Mouse (Mus musculus): Measurements from ENCODE around the gene Parp6. TPM values are rescaled to one million over a fixed set of nuclear protein-coding genes. Genes with fewer than 3 reads are reported as not detected.

Parp6 gene
- polyA plus RNA-seq, 2 experiments, result 20.3 to 57.0 TPM

DNA sequence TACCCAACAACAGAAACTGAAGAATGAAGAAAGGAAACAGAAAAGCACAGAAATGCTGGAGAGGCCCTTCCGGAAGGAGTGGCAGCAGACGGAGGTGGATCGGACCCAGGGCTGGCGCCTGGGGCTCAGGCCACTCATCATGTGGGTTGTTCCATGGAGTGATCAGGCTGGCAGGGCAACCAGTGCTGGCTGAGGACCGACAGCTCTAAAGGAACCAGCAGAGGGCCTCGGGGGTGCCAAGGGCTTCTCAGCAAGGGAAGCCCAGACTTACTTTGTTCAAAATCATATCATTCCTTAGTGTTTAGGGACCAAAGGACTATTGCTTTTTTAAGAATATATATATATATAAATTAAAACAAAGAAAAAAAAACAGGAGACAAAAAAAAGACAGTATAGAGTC lies 11.1 kb upstream of the Parp6 start:
- no peak overlapping the region for H3K4me3 ChIP-seq (replicated peaks; ENCODE audit: low read length)
- DNase-seq (ENCODE audit: low spot score), result no peak
- no peak overlapping the region for H3K9ac ChIP-seq (ENCODE audit: low read depth, low read length, severe bottlenecking)
- no peaks in the 10 kb centered on the region for H3K9me3 ChIP-seq (ENCODE audit: control insufficient read depth, low read length)
- no peaks in the 10 kb centered on the region for H3K36me3 ChIP-seq (ENCODE audit: control insufficient read depth, insufficient read depth, low read length)
- H3K27me3 ChIP-seq (ENCODE audit: control insufficient read depth, insufficient read depth, low read length), result no peaks in the 10 kb centered on the region
- WGBS, result 44% methylated on average over 6 of the region's 6 CpGs
- H3K4me1 ChIP-seq (ENCODE audit: control insufficient read depth, insufficient read depth, low read length), result no peaks in the 10 kb centered on the region
- H3K4me2 ChIP-seq (replicated peaks; ENCODE audit: low read depth, low read length, severe bottlenecking), result no peak overlapping the region
- H3K27ac ChIP-seq (replicated peaks; ENCODE audit: low read depth, low read length), result no peak overlapping the region
- ATAC-seq (ENCODE audit: low FRiP score, low read depth), result no peak
- no peak for TF ChIP-seq POLR2A (IDR thresholded peaks at IDR 0.05; ENCODE audit: borderline replicate concordance, extremely low read depth, insufficient read depth, insufficient read length)

DNA sequence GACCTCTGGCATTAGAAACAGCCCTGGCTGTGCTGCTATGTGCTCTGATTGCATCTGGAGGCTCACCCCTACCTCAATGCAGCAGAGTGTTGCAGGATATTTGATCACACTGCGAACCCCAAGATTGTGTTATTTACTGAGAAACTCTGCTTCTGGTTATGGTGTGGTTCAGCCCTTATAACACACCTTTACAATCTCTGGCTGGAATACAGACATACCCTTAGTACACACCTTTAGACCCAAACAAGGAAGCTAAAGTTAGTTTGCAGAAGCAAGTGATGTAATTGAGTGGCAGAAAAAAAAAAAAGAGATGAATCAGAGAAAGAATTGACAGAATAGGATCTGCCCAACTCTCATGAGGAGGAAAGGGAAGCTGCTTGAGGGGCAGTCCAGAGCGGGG lies 6.1 kb upstream of the Parp6 start:
- Histone ChIP-seq H3K27ac (replicated peaks; ENCODE audit: low read depth, low read length) (no peak overlapping the region), H3K36me3 (ENCODE audit: control insufficient read depth, insufficient read depth, low read length) (no peaks in the 10 kb centered on the region), H3K27me3 (ENCODE audit: control insufficient read depth, insufficient read depth, low read length) (no peaks in the 10 kb centered on the region), H3K4me3 (replicated peaks; ENCODE audit: low read length) (no peak overlapping the region), H3K9ac (ENCODE audit: low read depth, low read length, severe bottlenecking) (no peak overlapping the region), H3K4me2 (replicated peaks; ENCODE audit: low read depth, low read length, severe bottlenecking) (no peak overlapping the region), H3K9me3 (ENCODE audit: control insufficient read depth, low read length) (no peaks in the 10 kb centered on the region), H3K4me1 (ENCODE audit: control insufficient read depth, insufficient read depth, low read length) (no peaks in the 10 kb centered on the region)
- DNase-seq (ENCODE audit: low spot score) (no peak), ATAC-seq (ENCODE audit: low FRiP score, low read depth) (no peak)
- WGBS, result 85% methylated on average over 2 of the region's 2 CpGs
- TF ChIP-seq POLR2A (IDR thresholded peaks at IDR 0.05; ENCODE audit: borderline replicate concordance, extremely low read depth, insufficient read depth, insufficient read length), result no peak

DNA sequence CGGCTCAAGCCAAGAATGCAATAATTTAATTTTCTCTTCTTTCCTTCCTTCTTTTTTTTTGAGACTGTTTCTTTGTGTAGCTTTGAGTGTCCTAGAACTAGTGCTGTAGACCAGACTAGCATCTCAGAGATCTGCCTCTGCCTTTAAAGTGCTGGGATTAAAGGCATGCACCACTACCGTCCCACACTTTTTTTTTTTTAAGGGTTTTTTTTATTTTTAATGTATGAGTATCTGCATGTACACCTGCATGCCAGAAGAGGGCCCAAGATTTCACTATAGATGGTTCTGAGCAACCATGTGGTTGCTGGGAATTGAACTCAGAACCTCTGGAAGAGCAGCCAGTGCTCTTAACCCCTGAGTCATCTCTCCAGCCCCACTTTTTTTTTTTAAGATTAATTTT lies 1.3 kb upstream of the Parp6 start:
- WGBS, result 79% methylated on average over 2 of the region's 2 CpGs
- Histone ChIP-seq H3K4me3 (replicated peaks; ENCODE audit: low read length) (no peak overlapping the region), H3K36me3 (ENCODE audit: control insufficient read depth, insufficient read depth, low read length) (no peaks in the 10 kb centered on the region), H3K27me3 (ENCODE audit: control insufficient read depth, insufficient read depth, low read length) (no peaks in the 10 kb centered on the region), H3K4me1 (ENCODE audit: control insufficient read depth, insufficient read depth, low read length) (peaks cover 12% of the 10 kb centered on the region), H3K9me3 (ENCODE audit: control insufficient read depth, low read length) (no peaks in the 10 kb centered on the region), H3K27ac (replicated peaks; ENCODE audit: low read depth, low read length) (no peak overlapping the region), H3K9ac (ENCODE audit: low read depth, low read length, severe bottlenecking) (no peak overlapping the region), H3K4me2 (replicated peaks; ENCODE audit: low read depth, low read length, severe bottlenecking) (no peak overlapping the region)
- DNase-seq (ENCODE audit: low spot score) (no peak), ATAC-seq (ENCODE audit: low FRiP score, low read depth) (no peak)
- TF ChIP-seq POLR2A (IDR thresholded peaks at IDR 0.05; ENCODE audit: borderline replicate concordance, extremely low read depth, insufficient read depth, insufficient read length), result no peak

DNA sequence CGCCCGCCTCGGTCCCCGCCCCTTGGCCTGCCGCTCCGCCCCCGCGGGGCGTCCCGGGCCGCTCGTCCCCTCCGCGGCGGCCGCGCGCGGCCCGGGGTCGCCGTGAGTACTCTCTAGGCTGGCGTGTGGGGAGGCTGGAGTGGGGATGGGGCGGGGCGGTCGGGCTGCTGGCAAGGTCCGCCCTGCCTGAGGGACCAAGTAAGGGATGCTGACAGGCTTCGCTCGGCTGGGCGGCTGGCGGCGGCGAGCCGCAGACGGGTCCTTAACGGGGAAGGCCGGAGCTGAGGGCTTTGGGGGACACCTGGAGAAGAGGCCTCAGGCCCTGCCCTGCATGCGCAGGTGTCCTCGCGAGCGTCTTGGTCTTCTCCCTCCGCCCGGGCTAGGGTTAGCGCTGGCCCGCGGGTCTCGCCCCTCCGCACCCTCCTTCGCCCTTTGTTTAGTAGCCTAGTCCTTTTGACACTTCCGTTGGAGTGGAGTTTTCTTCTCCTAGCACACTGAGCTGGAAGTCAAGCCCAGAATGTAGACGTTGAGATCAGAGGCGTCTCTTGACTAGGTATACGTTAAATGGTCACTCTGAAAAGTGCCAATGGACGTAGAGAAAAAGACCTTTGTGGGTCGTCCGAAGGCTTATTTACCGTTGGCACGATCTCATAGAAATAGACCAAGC lies 356 bp downstream of the Parp6 start:
- WGBS, result under 1% methylated on average over 50 of the region's 58 CpGs
- DNase-seq (ENCODE audit: low spot score) (no peak), ATAC-seq (ENCODE audit: low FRiP score, low read depth) (no peak)
- no peaks in the 10 kb centered on the region for H3K27me3 ChIP-seq (ENCODE audit: control insufficient read depth, insufficient read depth, low read length)
- H3K4me2 ChIP-seq (replicated peaks; ENCODE audit: low read depth, low read length, severe bottlenecking), result peak overlapping the region; percentile 68
- peaks cover 7% of the 10 kb centered on the region for H3K36me3 ChIP-seq (ENCODE audit: control insufficient read depth, insufficient read depth, low read length)
- peak overlapping the region; percentile 92 for H3K9ac ChIP-seq (ENCODE audit: low read depth, low read length, severe bottlenecking)
- H3K4me1 ChIP-seq (ENCODE audit: control insufficient read depth, insufficient read depth, low read length), result peaks cover 12% of the 10 kb centered on the region
- peak overlapping the region; percentile 88 for H3K27ac ChIP-seq (replicated peaks; ENCODE audit: low read depth, low read length)
- peak overlapping the region; percentile 91 for H3K4me3 ChIP-seq (replicated peaks; ENCODE audit: low read length)
- TF ChIP-seq POLR2A (IDR thresholded peaks at IDR 0.05; ENCODE audit: borderline replicate concordance, extremely low read depth, insufficient read depth, insufficient read length), result 0 out of 2 replicates have a peak, but pooled peaks have one; percentile 56
- H3K9me3 ChIP-seq (ENCODE audit: control insufficient read depth, low read length), result no peaks in the 10 kb centered on the region

DNA sequence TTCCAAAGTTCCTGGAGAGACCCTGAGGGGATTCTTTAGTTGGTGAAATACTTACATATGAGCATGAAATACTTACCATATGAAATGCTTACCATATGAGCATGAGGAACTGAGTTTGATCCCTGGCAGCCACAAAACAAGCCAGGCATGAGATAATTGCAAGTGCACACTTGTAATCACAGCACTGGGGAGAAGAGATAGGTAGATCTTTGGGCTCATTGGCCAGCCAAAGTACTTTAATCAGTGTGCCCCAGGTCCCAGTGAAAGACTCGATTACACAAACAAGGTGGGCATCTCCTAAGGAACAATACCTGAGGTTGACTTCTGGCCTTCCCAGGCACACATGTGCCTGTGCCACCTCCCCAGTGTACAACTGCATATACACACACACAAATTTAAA lies 21.3 kb downstream of the Parp6 start:
- TF ChIP-seq POLR2A (IDR thresholded peaks at IDR 0.05; ENCODE audit: borderline replicate concordance, extremely low read depth, insufficient read depth, insufficient read length), result no peak
- Histone ChIP-seq H3K4me3 (replicated peaks; ENCODE audit: low read length) (no peak overlapping the region), H3K9me3 (ENCODE audit: control insufficient read depth, low read length) (no peaks in the 10 kb centered on the region), H3K36me3 (ENCODE audit: control insufficient read depth, insufficient read depth, low read length) (peaks cover 82% of the 10 kb centered on the region), H3K9ac (ENCODE audit: low read depth, low read length, severe bottlenecking) (no peak overlapping the region), H3K27ac (replicated peaks; ENCODE audit: low read depth, low read length) (no peak overlapping the region), H3K4me1 (ENCODE audit: control insufficient read depth, insufficient read depth, low read length) (no peaks in the 10 kb centered on the region), H3K27me3 (ENCODE audit: control insufficient read depth, insufficient read depth, low read length) (no peaks in the 10 kb centered on the region), H3K4me2 (replicated peaks; ENCODE audit: low read depth, low read length, severe bottlenecking) (no peak overlapping the region)
- no peak for DNase-seq (ENCODE audit: low spot score)
- no peak for ATAC-seq (ENCODE audit: low FRiP score, low read depth)
- WGBS, result 76% methylated on average over 1 of the region's 1 CpGs

All from limb, embryonic 14.5 days (tissue).